Mouse (Mus musculus) CH12F3 (cell line): ENCODE measurements around the gene Mrrf.
"Not testable (repeated sequence)": the region's sequence is repeated elsewhere in the genome, so short reads cannot be mapped to it uniquely, and the experiment has no call there.

Experiments used
- in situ Hi-C: fragments of 300-500 bp; cut with MboI; formaldehyde crosslinking; loops from 2 replicates; pipeline ENCODE4 v1.14.3; 2020; ENCODE audit warnings: low sequenced_read_pairs

Gene Mrrf

GRCm38 (mm10) chr2:36127973-36128372 lies 8.2 kb upstream of the Mrrf start:
- in situ Hi-C loops: no loop called here

GRCm38 (mm10) chr2:36129051-36129450 lies 7.1 kb upstream of the Mrrf start:
- in situ Hi-C loops: no loop called here

GRCm38 (mm10) chr2:36135887-36136286 lies 302 bp upstream of the Mrrf start:
- in situ Hi-C loops: no loop called here

- in situ Hi-C loops: no loop called here
Observed at GRCm38 (mm10) chr2:36139096-36139495, 2.9 kb downstream of the Mrrf start.

- in situ Hi-C loops: no loop called here
Observed at GRCm38 (mm10) chr2:36148876-36149365, 12.7 kb downstream of the Mrrf start.

- in situ Hi-C loops: not testable (repeated sequence)
Observed at GRCm38 (mm10) chr2:36152401-36152800, 16.2 kb downstream of the Mrrf start.

GRCm38 (mm10) chr2:36157461-36157860 lies 21.3 kb downstream of the Mrrf start:
- in situ Hi-C loops: no loop called here

- in situ Hi-C loops: no loop called here
Observed at GRCm38 (mm10) chr2:36159336-36159735, 23.1 kb downstream of the Mrrf start.

- in situ Hi-C loops: no loop called here
Observed at GRCm38 (mm10) chr2:36167990-36168618, 31.9 kb downstream of the Mrrf start.

- in situ Hi-C loops: no loop called here
Observed at GRCm38 (mm10) chr2:36169176-36169575, 33.0 kb downstream of the Mrrf start.

GRCm38 (mm10) chr2:36172136-36172535 lies 35.9 kb downstream of the Mrrf start:
- in situ Hi-C loops: no loop called here

GRCm38 (mm10) chr2:36172574-36172973 lies 36.4 kb downstream of the Mrrf start:
- in situ Hi-C loops: no loop called here

- in situ Hi-C loops: no loop called here
Observed at GRCm38 (mm10) chr2:36179487-36179886, 43.3 kb downstream of the Mrrf start.

GRCm38 (mm10) chr2:36181587-36182368 lies 45.6 kb downstream of the Mrrf start:
- in situ Hi-C loops: not testable (repeated sequence)

- in situ Hi-C loops: no loop called here
Observed at GRCm38 (mm10) chr2:36183278-36183677, 47.1 kb downstream of the Mrrf start.

- in situ Hi-C loops: no loop called here
Observed at GRCm38 (mm10) chr2:36184192-36184591, 48.0 kb downstream of the Mrrf start.

GRCm38 (mm10) chr2:36184876-36185275 lies 48.7 kb downstream of the Mrrf start:
- in situ Hi-C loops: no loop called here

- in situ Hi-C loops: not testable (repeated sequence)
Observed at GRCm38 (mm10) chr2:36189200-36189599, 53.0 kb downstream of the Mrrf start.

GRCm38 (mm10) chr2:36191098-36191941 lies 55.1 kb downstream of the Mrrf start:
- in situ Hi-C loops: no loop called here

- in situ Hi-C loops: no loop called here
Observed at GRCm38 (mm10) chr2:36197021-36197420, 60.8 kb downstream of the Mrrf start.
